Mouse (Mus musculus) erythroblast, adult 5-6 weeks (primary cell): Measurements from ENCODE around the gene Olfr1364. TPM values are rescaled to one million over a fixed set of nuclear protein-coding genes. Genes with fewer than 3 reads are reported as not detected.

ENCODE experiments used
- ATAC-seq: replicated peaks from 2 replicates; pipeline ENCODE4 v1.8.0; 2016; ENCODE audit warnings: moderate number of reproducible peaks, mild to moderate bottlenecking, moderate TSS enrichment, inconsistent platforms; ENCODE audit not compliant: poor library complexity, low FRiP score, severe bottlenecking
- total RNA-seq, 2 experiments: library from RNA; stranded (forward) in 1 of 2; stranded (reverse) in 1 of 2; fragments of 150-400 nt in 1 of 2; fragments of 200-764, 138-1000 nt in 1 of 2; gene quantifications; 2 replicates each; pipeline versions ENCODE4 v1.2.3 to v1.2.4; 2015 to 2017; ENCODE audit warnings: low replicate concordance in 2 of 2

Gene Olfr1364
- not detected in 2 replicates for total RNA-seq (2015; ENCODE audit: low replicate concordance)
- total RNA-seq (2017; ENCODE audit: low replicate concordance), result not detected in 2 replicates

- no peak for ATAC-seq
Measured at GRCm38 (mm10) chr13:21581659-21582058, at the start of gene Olfr1364. Gene Olfr1364 (minus strand): TSS chr13:21581759.

- ATAC-seq, result no peak
Measured at GRCm38 (mm10) chr13:21613922-21614321, 32.4 kb upstream of the Olfr1364 start, which contains the start of gene Olfr1362. Gene Olfr1362 (minus strand): TSS chr13:21614022.

GRCm38 (mm10) chr13:21591618-21592017, 10.1 kb upstream of the Olfr1364 start:
- ATAC-seq, result no peak; the same call in 1 of the 2 replicates

GRCm38 (mm10) chr13:21559793-21560192, 21.8 kb downstream of the Olfr1364 start, which contains the start of gene Olfr1535:
Gene Olfr1535 (minus strand): TSS chr13:21559893.
- no peak for ATAC-seq

- no peak for ATAC-seq
Measured at GRCm38 (mm10) chr13:21550416-21551110, 31.0 kb downstream of the Olfr1364 start.

GRCm38 (mm10) chr13:21549487-21549886, 32.1 kb downstream of the Olfr1364 start:
- ATAC-seq, result no peak

GRCm38 (mm10) chr13:21542708-21543107, 38.9 kb downstream of the Olfr1364 start, which contains the start of gene Olfr1366:
Gene Olfr1366 (minus strand): TSS chr13:21542808.
- no peak for ATAC-seq

- ATAC-seq, result peak; percentile 87
Measured at GRCm38 (mm10) chr13:21530781-21531201, 50.8 kb downstream of the Olfr1364 start, which contains the start of gene Zkscan8. Gene Zkscan8 (minus strand): TSS chr13:21531120.

GRCm38 (mm10) chr13:21530136-21530535, 51.4 kb downstream of the Olfr1364 start:
- ATAC-seq, result no peak

Other genes starting within 250 kb of the Olfr1364 start
Only the 30 nearest of the 33 such genes appear.
- 0.84 TPM in 1 of 2 replicates, not detected in the other for gene Zscan12, start 218.9 kb downstream of the Olfr1364 start, total RNA-seq (2015; ENCODE audit: low replicate concordance)
- gene Zscan12, start 218.9 kb downstream of the Olfr1364 start, total RNA-seq (2017; ENCODE audit: low replicate concordance), result 0.70 and 1.4 TPM in 2 replicates
- gene Zkscan3, start 179.0 kb downstream of the Olfr1364 start, total RNA-seq (2015; ENCODE audit: low replicate concordance), result 16.9 and 23.6 TPM in 2 replicates
- 13.9 and 19.9 TPM in 2 replicates for gene Zkscan3, start 179.0 kb downstream of the Olfr1364 start, total RNA-seq (2017; ENCODE audit: low replicate concordance)
- not detected in 2 replicates for gene Pgbd1, start 140.7 kb downstream of the Olfr1364 start, total RNA-seq (2015; ENCODE audit: low replicate concordance)
- gene Pgbd1, start 140.7 kb downstream of the Olfr1364 start, total RNA-seq (2017; ENCODE audit: low replicate concordance), result 1.1 TPM in 1 of 2 replicates, not detected in the other
- gene Zscan26, start 128.0 kb downstream of the Olfr1364 start, total RNA-seq (2015; ENCODE audit: low replicate concordance), result 3.8 and 4.8 TPM in 2 replicates
- gene Zscan26, start 128.0 kb downstream of the Olfr1364 start, total RNA-seq (2017; ENCODE audit: low replicate concordance), result 1.7 and 2.2 TPM in 2 replicates
- gene Nkapl, start 113.2 kb downstream of the Olfr1364 start, total RNA-seq (2015; ENCODE audit: low replicate concordance), result 1.3 TPM in 1 of 2 replicates, not detected in the other
- gene Nkapl, start 113.2 kb downstream of the Olfr1364 start, total RNA-seq (2017; ENCODE audit: low replicate concordance), result not detected in 2 replicates
- gene Zkscan4, start 102.9 kb downstream of the Olfr1364 start, total RNA-seq (2015; ENCODE audit: low replicate concordance), result not detected in 2 replicates
- gene Zkscan4, start 102.9 kb downstream of the Olfr1364 start, total RNA-seq (2017; ENCODE audit: low replicate concordance), result not detected in 2 replicates
- not detected in 2 replicates for gene Gm10065, start 102.3 kb downstream of the Olfr1364 start, total RNA-seq (2015; ENCODE audit: low replicate concordance)
- gene Gm10065, start 102.3 kb downstream of the Olfr1364 start, total RNA-seq (2017; ENCODE audit: low replicate concordance), result not detected in 2 replicates
- 0.77 and 5.6 TPM in 2 replicates for gene AK157302, start 86.5 kb downstream of the Olfr1364 start, total RNA-seq (2015; ENCODE audit: low replicate concordance)
- 7.8 and 15.1 TPM in 2 replicates for gene AK157302, start 86.5 kb downstream of the Olfr1364 start, total RNA-seq (2017; ENCODE audit: low replicate concordance)
- gene Gm11273, start 80.3 kb downstream of the Olfr1364 start, total RNA-seq (2015; ENCODE audit: low replicate concordance), result 12.1 TPM in 1 of 2 replicates, not detected in the other
- 1.3 TPM in 1 of 2 replicates, not detected in the other for gene Gm11273, start 80.3 kb downstream of the Olfr1364 start, total RNA-seq (2017; ENCODE audit: low replicate concordance)
- gene Zkscan8, start 50.6 kb downstream of the Olfr1364 start, total RNA-seq (2015; ENCODE audit: low replicate concordance), result 2.1 and 5.4 TPM in 2 replicates
- 1.7 and 3.4 TPM in 2 replicates for gene Zkscan8, start 50.6 kb downstream of the Olfr1364 start, total RNA-seq (2017; ENCODE audit: low replicate concordance)
- not detected in 2 replicates for gene Olfr1366, start 39.0 kb downstream of the Olfr1364 start, total RNA-seq (2015; ENCODE audit: low replicate concordance)
- not detected in 2 replicates for gene Olfr1366, start 39.0 kb downstream of the Olfr1364 start, total RNA-seq (2017; ENCODE audit: low replicate concordance)
- not detected in 2 replicates for gene Olfr1535, start 21.9 kb downstream of the Olfr1364 start, total RNA-seq (2015; ENCODE audit: low replicate concordance)
- 0.84 TPM in 1 of 2 replicates, not detected in the other for gene Olfr1535, start 21.9 kb downstream of the Olfr1364 start, total RNA-seq (2017; ENCODE audit: low replicate concordance)
- gene Olfr1362, start 32.3 kb upstream of the Olfr1364 start, total RNA-seq (2015; ENCODE audit: low replicate concordance), result not detected in 2 replicates
- not detected in 2 replicates for gene Olfr1362, start 32.3 kb upstream of the Olfr1364 start, total RNA-seq (2017; ENCODE audit: low replicate concordance)
- not detected in 2 replicates for gene Olfr11, start 60.8 kb upstream of the Olfr1364 start, total RNA-seq (2015; ENCODE audit: low replicate concordance)
- gene Olfr11, start 60.8 kb upstream of the Olfr1364 start, total RNA-seq (2017; ENCODE audit: low replicate concordance), result not detected in 2 replicates
- gene Olfr1361, start 81.6 kb upstream of the Olfr1364 start, total RNA-seq (2015; ENCODE audit: low replicate concordance), result not detected in 2 replicates
- not detected in 2 replicates for gene Olfr1361, start 81.6 kb upstream of the Olfr1364 start, total RNA-seq (2017; ENCODE audit: low replicate concordance)
- not detected in 2 replicates for gene Olfr1360, start 95.6 kb upstream of the Olfr1364 start, total RNA-seq (2015; ENCODE audit: low replicate concordance)
- not detected in 2 replicates for gene Olfr1360, start 95.6 kb upstream of the Olfr1364 start, total RNA-seq (2017; ENCODE audit: low replicate concordance)
- gene Olfr1359, start 116.4 kb upstream of the Olfr1364 start, total RNA-seq (2015; ENCODE audit: low replicate concordance), result not detected in 2 replicates
- 0.34 and 0.42 TPM in 2 replicates for gene Olfr1359, start 116.4 kb upstream of the Olfr1364 start, total RNA-seq (2017; ENCODE audit: low replicate concordance)
- gene Hist1h2bl, start 134.4 kb upstream of the Olfr1364 start, total RNA-seq (2015; ENCODE audit: low replicate concordance), result 91.5 and 110 TPM in 2 replicates
- gene Hist1h2bl, start 134.4 kb upstream of the Olfr1364 start, total RNA-seq (2017; ENCODE audit: low replicate concordance), result 213 and 268 TPM in 2 replicates
- 6.1 TPM in 1 of 2 replicates, not detected in the other for gene Hist1h2ai, start 134.7 kb upstream of the Olfr1364 start, total RNA-seq (2015; ENCODE audit: low replicate concordance)
- 1,027 and 1,342 TPM in 2 replicates for gene Hist1h2ai, start 134.7 kb upstream of the Olfr1364 start, total RNA-seq (2017; ENCODE audit: low replicate concordance)
- 16.7 TPM in 1 of 2 replicates, not detected in the other for gene Hist1h3h, start 135.9 kb upstream of the Olfr1364 start, total RNA-seq (2015; ENCODE audit: low replicate concordance)
- 69.1 and 159 TPM in 2 replicates for gene Hist1h3h, start 135.9 kb upstream of the Olfr1364 start, total RNA-seq (2017; ENCODE audit: low replicate concordance)
- 65.8 and 82.8 TPM in 2 replicates for gene Hist1h2bm, start 140.3 kb upstream of the Olfr1364 start, total RNA-seq (2015; ENCODE audit: low replicate concordance)
- 254 and 277 TPM in 2 replicates for gene Hist1h2bm, start 140.3 kb upstream of the Olfr1364 start, total RNA-seq (2017; ENCODE audit: low replicate concordance)
- gene Hist1h4j, start 153.3 kb upstream of the Olfr1364 start, total RNA-seq (2015; ENCODE audit: low replicate concordance), result not detected in 2 replicates
- 148 and 152 TPM in 2 replicates for gene Hist1h4j, start 153.3 kb upstream of the Olfr1364 start, total RNA-seq (2017; ENCODE audit: low replicate concordance)
- gene Hist1h4k, start 168.7 kb upstream of the Olfr1364 start, total RNA-seq (2015; ENCODE audit: low replicate concordance), result 10.4 and 16.9 TPM in 2 replicates
- gene Hist1h4k, start 168.7 kb upstream of the Olfr1364 start, total RNA-seq (2017; ENCODE audit: low replicate concordance), result 714 and 903 TPM in 2 replicates
- gene Hist1h2ak, start 172.1 kb upstream of the Olfr1364 start, total RNA-seq (2015; ENCODE audit: low replicate concordance), result 39.2 and 75.4 TPM in 2 replicates
- gene Hist1h2ak, start 172.1 kb upstream of the Olfr1364 start, total RNA-seq (2017; ENCODE audit: low replicate concordance), result 730 and 899 TPM in 2 replicates
- 229 and 365 TPM in 2 replicates for gene Hist1h2bn, start 172.4 kb upstream of the Olfr1364 start, total RNA-seq (2015; ENCODE audit: low replicate concordance)
- gene Hist1h2bn, start 172.4 kb upstream of the Olfr1364 start, total RNA-seq (2017; ENCODE audit: low replicate concordance), result 952 and 1,236 TPM in 2 replicates
- 491 and 530 TPM in 2 replicates for gene Hist1h1b, start 198.9 kb upstream of the Olfr1364 start, total RNA-seq (2015; ENCODE audit: low replicate concordance)
- 1,333 and 2,653 TPM in 2 replicates for gene Hist1h1b, start 198.9 kb upstream of the Olfr1364 start, total RNA-seq (2017; ENCODE audit: low replicate concordance)
- gene Hist1h3i, start 201.6 kb upstream of the Olfr1364 start, total RNA-seq (2015; ENCODE audit: low replicate concordance), result 143 and 204 TPM in 2 replicates
- gene Hist1h3i, start 201.6 kb upstream of the Olfr1364 start, total RNA-seq (2017; ENCODE audit: low replicate concordance), result 142 and 186 TPM in 2 replicates
- gene Hist1h2an, start 205.5 kb upstream of the Olfr1364 start, total RNA-seq (2015; ENCODE audit: low replicate concordance), result not detected in 2 replicates
- 456 and 497 TPM in 2 replicates for gene Hist1h2an, start 205.5 kb upstream of the Olfr1364 start, total RNA-seq (2017; ENCODE audit: low replicate concordance)
- 4.4 and 5.8 TPM in 2 replicates for gene Hist1h2bp, start 205.7 kb upstream of the Olfr1364 start, total RNA-seq (2015; ENCODE audit: low replicate concordance)
- gene Hist1h2bp, start 205.7 kb upstream of the Olfr1364 start, total RNA-seq (2017; ENCODE audit: low replicate concordance), result 33.7 and 47.3 TPM in 2 replicates
- gene Hist1h2bq, start 228.4 kb upstream of the Olfr1364 start, total RNA-seq (2015; ENCODE audit: low replicate concordance), result 197 and 261 TPM in 2 replicates
- 24.3 and 156 TPM in 2 replicates for gene Hist1h2bq, start 228.4 kb upstream of the Olfr1364 start, total RNA-seq (2017; ENCODE audit: low replicate concordance)